Mouse (Mus musculus) stomach, postnatal 0 days (tissue): ENCODE results near the gene Tbc1d16. TPM values are rescaled to one million over a fixed set of nuclear protein-coding genes. Genes with fewer than 3 reads are reported as not detected.
"Not testable (repeated sequence)": the region's sequence is repeated elsewhere in the genome, so short reads cannot be mapped to it uniquely, and the experiment has no call there.

Experiments
- ATAC-seq: fragments of 200-750 bp; cut with Nextera tagmentation; 2 replicates; pipeline ENCODE4 v1.8.0; 2017; ENCODE audit not compliant: low FRiP score, low TSS enrichment
- DNase-seq: peaks from one replicate; pipeline ENCODE4 v3.0.0-alpha.2; 2016; ENCODE audit warnings: low spot score
- H3K27ac ChIP-seq: fragments of 300-500 bp; sonication (generic); replicated peaks from 2 replicates; pipeline ENCODE4 v1.5.1; 2014; ENCODE audit warnings: mild to moderate bottlenecking, control low read depth
- H3K27me3 ChIP-seq: fragments of 300-500 bp; sonication (generic); 2 replicates; pipeline ENCODE4 v1.6.1; 2014; ENCODE audit warnings: low read length; ENCODE audit not compliant: control insufficient read depth, insufficient read depth
- H3K36me3 ChIP-seq: fragments of 300-500 bp; sonication (generic); 2 replicates; pipeline ENCODE4 v1.6.1; 2014; ENCODE audit warnings: low read length, mixed read lengths; ENCODE audit not compliant: control insufficient read depth, insufficient read depth
- H3K4me1 ChIP-seq: fragments of 300-500 bp; sonication (generic); replicated peaks from 2 replicates; pipeline ENCODE4 v1.6.1; 2014; ENCODE audit warnings: antibody characterized with exemption; ENCODE audit not compliant: control insufficient read depth, insufficient read depth
- H3K4me2 ChIP-seq: fragments of 300-500 bp; sonication (generic); replicated peaks from 2 replicates; pipeline ENCODE4 v1.6.1; 2014; ENCODE audit warnings: low read depth, mild to moderate bottlenecking, control low read depth, moderate library complexity
- H3K4me3 ChIP-seq: fragments of 300-500 bp; sonication (generic); 2 replicates; pipeline ENCODE4 v1.5.1; 2014; ENCODE audit warnings: low read depth, low read length, control low read depth
- H3K9ac ChIP-seq: fragments of 300-500 bp; sonication (generic); 2 replicates; pipeline ENCODE4 v1.6.1; 2014; ENCODE audit warnings: mild to moderate bottlenecking, low read length, control low read depth, mixed read lengths
- H3K9me3 ChIP-seq: fragments of 300-500 bp; sonication (generic); 2 replicates; pipeline ENCODE4 v1.6.1; 2016; ENCODE audit warnings: low read length; ENCODE audit not compliant: control insufficient read depth
- CTCF ChIP-seq: IDR thresholded peaks from 2 replicates; pipeline ENCODE4 v1.5.1; 2016; ENCODE audit warnings: antibody characterized with exemption, low read depth, mild to moderate bottlenecking, moderate library complexity
- EP300 ChIP-seq: optimal IDR thresholded peaks from 2 replicates; pipeline ENCODE3; 2016; ENCODE audit warnings: antibody characterized with exemption
- WGBS: fragments of 180-500 bp; shearing (Covaris S2); extraction: QIAGEN DNeasy Blood & Tissue Kit; methylation state at CpG from one replicate; pipeline ENCODE4 v1.1.7; 2014; 5-methylcytosine and 5-hydroxymethylcytosine counted together
- polyA plus RNA-seq: library from polyadenylated mRNA; unstranded; fragments of >200 nt; fragmentation: Nextera tagmentation; extraction: Ambion mirVana; gene quantifications from 2 replicates; pipeline ENCODE4 v1.2.1, GENCODE M21; 2015

The Tbc1d16 gene
- polyA plus RNA-seq, 1 experiment from 2014 or later = 6.3 TPM

DNA sequence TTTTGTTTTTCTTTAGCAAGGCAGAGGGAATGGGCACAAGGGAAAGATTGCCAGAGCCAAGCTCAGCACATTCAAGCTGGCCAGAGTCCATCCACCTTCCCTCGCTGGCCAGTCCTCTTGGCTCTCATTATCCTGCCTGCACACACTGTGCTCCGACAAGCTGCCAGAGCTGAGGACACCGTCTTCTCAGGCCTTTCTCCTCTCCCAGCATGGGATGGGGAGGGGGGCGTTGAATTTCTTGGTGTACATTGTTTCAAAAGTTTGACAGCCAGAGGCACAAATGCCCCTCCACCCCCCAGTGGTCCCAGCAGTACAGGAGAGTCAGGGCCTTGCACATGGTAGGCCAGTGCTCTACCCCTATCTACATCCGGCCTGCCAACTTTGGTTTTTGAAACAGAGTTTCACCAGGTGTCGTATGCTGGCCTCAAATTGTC is 39.0 kb upstream of the Tbc1d16 start:
- ATAC-seq (no peak), DNase-seq (no peak)
- Histone ChIP-seq H3K4me2 (peak overlapping the region; percentile 98), H3K36me3 (no peaks in the 10 kb centered on the region), H3K9ac (no peak overlapping the region; the same call in 1 of the 2 replicates), H3K27me3 (no peaks in the 10 kb centered on the region), H3K9me3 (no peaks in the 10 kb centered on the region), H3K4me3 (no peak overlapping the region), H3K4me1 (no peaks in the 10 kb centered on the region), H3K27ac (no peak overlapping the region)
- no peak for TF ChIP-seq EP300
- no peak for TF ChIP-seq CTCF
- WGBS = 43% methylated on average over 6 of the region's 6 CpGs

GRCm38 (mm10) chr11:119265811-119266210 is 37.5 kb upstream of the Tbc1d16 start:
- TF ChIP-seq EP300 = no peak
- no peak for TF ChIP-seq CTCF
- ATAC-seq = no peak
- Histone ChIP-seq H3K4me2 (no peak overlapping the region), H3K4me1 (no peaks in the 10 kb centered on the region), H3K27me3 (no peaks in the 10 kb centered on the region), H3K9me3 (no peaks in the 10 kb centered on the region), H3K27ac (no peak overlapping the region), H3K4me3 (no peak overlapping the region), H3K36me3 (no peaks in the 10 kb centered on the region), H3K9ac (no peak overlapping the region)
- no peak for DNase-seq
- WGBS = 58% methylated on average over 7 of the region's 7 CpGs

GRCm38 (mm10) chr11:119264413-119264812 is 36.1 kb upstream of the Tbc1d16 start:
- TF ChIP-seq CTCF (no peak), EP300 (no peak)
- Histone ChIP-seq H3K27ac (no peak overlapping the region), H3K4me3 (no peak overlapping the region)

GRCm38 (mm10) chr11:119259977-119260376 is 31.7 kb upstream of the Tbc1d16 start:
- H3K9me3 ChIP-seq = no peaks in the 10 kb centered on the region
- TF ChIP-seq EP300 = no peak
- TF ChIP-seq CTCF = no peak
- H3K9ac ChIP-seq = no peak overlapping the region
- H3K4me1 ChIP-seq = no peaks in the 10 kb centered on the region
- no peak overlapping the region for H3K4me3 ChIP-seq
- H3K27ac ChIP-seq = no peak overlapping the region
- ATAC-seq = no peak
- no peaks in the 10 kb centered on the region for H3K36me3 ChIP-seq
- no peaks in the 10 kb centered on the region for H3K27me3 ChIP-seq
- WGBS = 79% methylated on average over 8 of the region's 8 CpGs
- no peak overlapping the region for H3K4me2 ChIP-seq
- no peak for DNase-seq

More at GRCm38 (mm10) chr11:119264413-119264812, 36.1 kb upstream of the Tbc1d16 start:
- H3K4me2 ChIP-seq = no peak overlapping the region
- H3K36me3 ChIP-seq = no peaks in the 10 kb centered on the region
- H3K9me3 ChIP-seq = no peaks in the 10 kb centered on the region
- DNase-seq (no peak), ATAC-seq (no peak)
- no peaks in the 10 kb centered on the region for H3K27me3 ChIP-seq
- 85% methylated on average over 13 of the region's 13 CpGs for WGBS
- H3K4me1 ChIP-seq = no peaks in the 10 kb centered on the region
- no peak overlapping the region for H3K9ac ChIP-seq

DNA sequence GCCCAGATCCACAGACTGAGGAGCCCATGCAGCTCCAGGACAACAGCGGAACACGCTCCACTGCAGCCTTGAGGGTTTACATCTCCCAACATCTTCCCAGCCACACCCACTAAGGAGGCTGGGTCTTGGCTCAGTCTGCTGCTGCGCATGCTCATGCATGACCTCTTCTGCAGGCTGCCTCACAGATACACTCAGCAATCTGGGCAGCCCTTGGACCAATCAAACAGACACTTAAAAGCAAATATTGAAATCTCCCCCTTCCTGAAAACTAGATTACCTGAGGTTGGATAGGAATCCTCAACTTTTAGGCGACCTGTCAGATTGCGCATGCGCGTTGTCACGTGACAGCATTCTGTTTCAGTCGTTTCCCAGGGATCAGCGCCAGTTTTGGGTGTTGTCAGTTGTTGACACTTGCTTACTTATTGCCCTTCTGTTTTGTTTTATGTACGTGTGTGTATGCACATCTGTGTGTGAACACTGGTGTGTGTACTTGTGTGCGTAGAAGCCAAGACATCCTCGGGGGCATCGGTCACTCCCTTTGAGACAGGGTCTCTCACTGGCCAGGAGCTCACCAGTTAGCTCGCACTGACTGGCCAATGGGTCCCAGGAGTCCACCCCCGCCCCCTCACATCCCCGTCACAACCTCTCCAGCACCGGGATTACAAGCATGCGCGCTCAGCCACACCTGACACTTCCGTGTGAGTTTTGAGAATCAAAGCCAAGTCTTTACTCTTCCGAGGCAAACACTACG is 30.4 kb upstream of the Tbc1d16 start:
- H3K9me3 ChIP-seq = no peaks in the 10 kb centered on the region
- H3K4me3 ChIP-seq = peak overlapping the region; percentile 1; the same call in 1 of the 2 replicates
- H3K27ac ChIP-seq = 0 out of 2 replicates have a peak overlapping the region, but pooled peaks have one; percentile 31
- peak overlapping the region; percentile 1; the same call in 1 of the 2 replicates for H3K9ac ChIP-seq
- ATAC-seq (peak; percentile 70), DNase-seq (peak; percentile 66)
- no peaks in the 10 kb centered on the region for H3K36me3 ChIP-seq
- H3K4me2 ChIP-seq = peak overlapping the region; percentile 21
- 52% methylated on average over 23 of the region's 23 CpGs for WGBS
- no peaks in the 10 kb centered on the region for H3K27me3 ChIP-seq
- H3K4me1 ChIP-seq = no peaks in the 10 kb centered on the region
- no peak for TF ChIP-seq EP300
- TF ChIP-seq CTCF = no peak

DNA sequence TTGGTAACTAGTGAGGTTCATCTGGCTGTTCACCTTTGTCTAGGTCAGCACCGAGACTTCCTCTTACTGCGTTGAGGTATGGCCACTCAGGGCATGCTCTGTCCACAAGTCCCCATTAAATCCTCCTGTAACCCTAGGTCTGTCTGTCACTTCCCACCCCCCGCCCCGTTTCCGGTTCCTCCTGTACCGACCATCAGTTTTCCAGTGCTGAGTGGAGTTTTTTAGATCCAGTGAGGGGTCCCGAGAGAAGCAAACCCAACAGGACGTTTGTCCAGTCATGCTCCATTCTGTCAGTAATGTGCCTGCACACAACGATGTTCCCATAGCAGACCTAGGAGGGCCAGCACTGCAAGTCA is 29.9 kb upstream of the Tbc1d16 start:
- H3K9ac ChIP-seq = no peak overlapping the region
- TF ChIP-seq EP300 = no peak
- TF ChIP-seq CTCF = no peak
- H3K4me3 ChIP-seq = no peak overlapping the region
- WGBS = 59% methylated on average over 9 of the region's 9 CpGs
- H3K9me3 ChIP-seq = no peaks in the 10 kb centered on the region
- H3K4me2 ChIP-seq = peak overlapping the region; percentile 21
- ATAC-seq (no peak), DNase-seq (no peak)
- H3K27ac ChIP-seq = 0 out of 2 replicates have a peak overlapping the region, but pooled peaks have one; percentile 31
- H3K36me3 ChIP-seq = no peaks in the 10 kb centered on the region
- no peaks in the 10 kb centered on the region for H3K27me3 ChIP-seq
- no peaks in the 10 kb centered on the region for H3K4me1 ChIP-seq

- not testable (repeated sequence) for H3K4me2 ChIP-seq, ATAC-seq, H3K4me3 ChIP-seq, H3K27ac ChIP-seq, DNase-seq, H3K4me1 ChIP-seq, H3K9me3 ChIP-seq, H3K27me3 ChIP-seq, H3K9ac ChIP-seq, H3K36me3 ChIP-seq
- 60% methylated on average over 5 of the region's 5 CpGs for WGBS
These were observed 28.3 kb upstream of the Tbc1d16 start for GRCm38 (mm10) chr11:119256557-119256956.
